Mouse (Mus musculus): Measurements from ENCODE around the gene Trpv4. TPM values are rescaled to one million over a fixed set of nuclear protein-coding genes. Genes with fewer than 3 reads are reported as not detected.

Trpv4 gene
- polyA plus RNA-seq, 1 experiment from 2014 or later: 0.39 TPM

DNA sequence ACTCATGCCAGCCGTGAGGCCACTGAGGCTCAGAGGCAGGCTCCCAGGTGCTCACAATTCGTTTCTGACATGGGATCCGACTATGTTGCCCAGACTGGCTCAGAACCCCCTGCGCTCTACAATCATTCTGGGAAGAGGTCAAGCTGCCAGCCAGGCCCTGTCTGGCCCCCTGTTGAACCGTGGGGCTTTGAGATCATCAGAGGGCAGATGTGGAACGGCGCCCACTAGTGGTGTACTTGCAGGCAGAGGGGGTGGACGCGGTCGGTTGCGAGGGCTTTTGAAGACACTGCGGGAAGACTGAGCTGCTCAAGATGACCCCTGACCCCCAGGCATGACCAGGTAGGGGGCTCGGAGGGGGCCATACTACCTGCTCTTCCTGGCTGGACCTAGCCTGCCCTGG, 14.9 kb upstream of the Trpv4 start:
- Histone ChIP-seq H3K27me3 (ENCODE audit: control insufficient read depth, insufficient read depth, low read length) (no peaks in the 10 kb centered on the region), H3K4me2 (ENCODE audit: low read depth, low read length) (no peak overlapping the region), H3K27ac (ENCODE audit: low read depth, low read length) (no peak overlapping the region), H3K4me1 (ENCODE audit: control insufficient read depth, insufficient read depth, low read length) (no peaks in the 10 kb centered on the region), H3K36me3 (ENCODE audit: control insufficient read depth, insufficient read depth, low read length) (peaks cover 11% of the 10 kb centered on the region), H3K4me3 (ENCODE audit: low read depth, low read length) (no peak overlapping the region), H3K9ac (replicated peaks; ENCODE audit: low read depth, low read length) (no peak overlapping the region), H3K9me3 (ENCODE audit: control insufficient read depth, low read length) (no peaks in the 10 kb centered on the region)
- WGBS: 89% methylated on average over 13 of the region's 13 CpGs
- no peak for ATAC-seq (ENCODE audit: low read depth)

DNA sequence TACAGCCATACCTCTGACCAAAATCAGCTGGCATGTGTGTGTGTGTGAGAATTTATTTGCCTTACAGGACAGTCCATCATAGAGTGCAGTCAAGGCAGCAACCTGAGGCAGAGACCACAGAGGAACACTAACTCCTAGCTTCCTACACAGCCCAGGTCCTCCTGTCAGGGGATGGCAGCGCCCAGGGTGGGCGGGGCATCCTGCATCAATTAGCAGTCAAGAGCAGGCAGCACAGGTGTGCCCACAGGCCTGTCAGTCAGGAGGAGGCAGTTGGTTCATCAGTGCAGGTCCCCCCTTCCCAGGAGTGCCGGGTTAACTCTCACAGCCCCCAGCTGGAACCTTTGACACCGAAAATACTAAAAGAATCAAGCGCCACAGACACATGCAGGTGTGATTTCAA, 10.8 kb upstream of the Trpv4 start:
- no peak overlapping the region for H3K27ac ChIP-seq (ENCODE audit: low read depth, low read length)
- H3K9me3 ChIP-seq (ENCODE audit: control insufficient read depth, low read length): no peaks in the 10 kb centered on the region
- no peaks in the 10 kb centered on the region; the same call in 1 of the 2 replicates for H3K4me1 ChIP-seq (ENCODE audit: control insufficient read depth, insufficient read depth, low read length)
- H3K4me2 ChIP-seq (ENCODE audit: low read depth, low read length): no peak overlapping the region
- H3K4me3 ChIP-seq (ENCODE audit: low read depth, low read length): no peak overlapping the region
- ATAC-seq (ENCODE audit: low read depth): no peak
- 93% methylated on average over 5 of the region's 5 CpGs for WGBS
- H3K27me3 ChIP-seq (ENCODE audit: control insufficient read depth, insufficient read depth, low read length): no peaks in the 10 kb centered on the region
- H3K9ac ChIP-seq (replicated peaks; ENCODE audit: low read depth, low read length): no peak overlapping the region
- H3K36me3 ChIP-seq (ENCODE audit: control insufficient read depth, insufficient read depth, low read length): peaks cover 5% of the 10 kb centered on the region; the same call in 1 of the 2 replicates

DNA sequence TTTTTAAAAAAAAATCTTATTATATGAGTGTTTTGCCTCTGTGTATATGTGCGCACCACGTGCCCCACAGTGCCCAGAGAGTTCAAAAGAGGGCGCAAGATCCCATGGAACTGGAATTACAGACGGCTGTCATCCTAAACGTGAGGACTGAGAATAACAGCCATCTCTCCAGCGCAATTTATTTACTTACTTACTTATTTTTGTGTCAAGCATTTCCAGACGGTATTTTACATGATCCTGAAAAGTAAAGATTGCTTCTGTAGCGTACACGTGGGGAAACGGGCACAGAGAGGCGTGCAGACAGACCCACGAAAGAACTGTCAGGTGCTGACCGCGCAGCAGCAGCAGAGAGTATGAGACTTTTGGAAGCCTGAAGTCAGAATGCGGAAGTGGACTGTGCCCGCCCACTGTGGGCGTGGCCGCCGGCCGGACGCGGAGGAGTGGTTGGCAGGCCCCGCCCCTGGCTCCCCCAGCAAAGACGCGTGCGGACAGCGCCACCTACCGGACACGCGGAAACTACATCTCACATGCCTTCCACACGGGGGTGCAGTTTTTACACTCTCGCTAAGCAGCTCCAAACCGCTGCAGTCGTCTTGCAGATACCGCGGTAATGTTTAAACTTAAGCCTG, 9.1 kb upstream of the Trpv4 start:
- peak; percentile 85 for ATAC-seq (ENCODE audit: low read depth)
- no peak overlapping the region for H3K27ac ChIP-seq (ENCODE audit: low read depth, low read length)

DNA sequence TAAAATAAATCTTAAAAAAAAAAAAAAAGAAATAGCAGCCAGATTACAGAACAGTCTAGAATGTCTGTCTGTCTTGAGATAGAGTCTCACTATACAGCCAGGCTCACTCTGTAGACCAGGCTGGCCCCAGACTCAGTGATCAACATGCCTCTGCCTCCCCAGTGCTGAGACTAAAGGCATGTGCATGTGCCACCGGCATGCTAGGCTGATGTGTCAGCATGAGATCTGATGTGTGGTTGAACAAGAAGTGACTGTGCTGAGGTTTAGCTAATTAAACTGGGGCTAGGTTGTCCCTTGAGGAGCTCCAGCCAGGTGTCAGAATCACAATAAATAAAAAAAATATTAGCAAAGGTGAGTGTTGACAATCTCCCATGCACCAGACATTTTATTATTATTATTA, 8.4 kb upstream of the Trpv4 start:
- no peak overlapping the region for H3K27ac ChIP-seq (ENCODE audit: low read depth, low read length)
- no peaks in the 10 kb centered on the region; the same call in 1 of the 2 replicates for H3K4me1 ChIP-seq (ENCODE audit: control insufficient read depth, insufficient read depth, low read length)
- no peaks in the 10 kb centered on the region for H3K27me3 ChIP-seq (ENCODE audit: control insufficient read depth, insufficient read depth, low read length)
- H3K4me2 ChIP-seq (ENCODE audit: low read depth, low read length): no peak overlapping the region
- H3K4me3 ChIP-seq (ENCODE audit: low read depth, low read length): no peak overlapping the region
- no peaks in the 10 kb centered on the region for H3K9me3 ChIP-seq (ENCODE audit: control insufficient read depth, low read length)
- ATAC-seq (ENCODE audit: low read depth): no peak
- no peak overlapping the region for H3K9ac ChIP-seq (replicated peaks; ENCODE audit: low read depth, low read length)
- 0 out of 2 replicates have a peak, but pooled peaks cover 5% of the 10 kb centered on the region for H3K36me3 ChIP-seq (ENCODE audit: control insufficient read depth, insufficient read depth, low read length)
- WGBS: 63% methylated on average over 1 of the region's 1 CpGs

More for the DNA sequence above, 9.1 kb upstream of the Trpv4 start:
- Histone ChIP-seq H3K9ac (replicated peaks; ENCODE audit: low read depth, low read length) (no peak overlapping the region), H3K36me3 (ENCODE audit: control insufficient read depth, insufficient read depth, low read length) (0 out of 2 replicates have a peak, but pooled peaks cover 5% of the 10 kb centered on the region), H3K4me2 (ENCODE audit: low read depth, low read length) (peak overlapping the region; percentile 57), H3K27me3 (ENCODE audit: control insufficient read depth, insufficient read depth, low read length) (no peaks in the 10 kb centered on the region), H3K4me1 (ENCODE audit: control insufficient read depth, insufficient read depth, low read length) (no peaks in the 10 kb centered on the region; the same call in 1 of the 2 replicates), H3K9me3 (ENCODE audit: control insufficient read depth, low read length) (no peaks in the 10 kb centered on the region), H3K4me3 (ENCODE audit: low read depth, low read length) (peak overlapping the region; percentile 18; the same call in 1 of the 2 replicates)
- 4% methylated on average over 36 of the region's 36 CpGs for whole genome bisulfite sequencing

DNA sequence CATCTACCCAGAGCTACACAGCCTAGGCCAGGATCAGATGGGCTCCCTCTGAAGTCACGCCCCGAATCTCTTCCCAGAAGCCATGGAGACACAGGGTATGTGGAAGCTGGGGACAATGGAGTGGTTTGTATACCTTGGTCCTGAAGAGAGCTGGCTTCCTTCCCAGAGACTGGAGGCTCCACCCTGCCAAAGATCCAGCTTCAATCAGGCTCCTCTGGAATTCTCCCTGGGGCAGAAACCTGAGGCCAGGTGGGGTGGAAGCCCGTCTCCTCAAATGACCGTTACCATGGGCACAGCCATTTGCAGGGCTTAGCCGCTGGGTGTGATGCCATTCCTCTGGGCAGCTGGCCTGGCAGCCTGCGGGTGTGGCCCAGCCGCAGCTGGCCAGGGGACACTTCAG, 6.5 kb upstream of the Trpv4 start:
- no peak overlapping the region for H3K27ac ChIP-seq (ENCODE audit: low read depth, low read length)
- ATAC-seq (ENCODE audit: low read depth): peak; percentile 26; the same call in 1 of the 2 replicates
- H3K9ac ChIP-seq (replicated peaks; ENCODE audit: low read depth, low read length): no peak overlapping the region
- no peaks in the 10 kb centered on the region for H3K36me3 ChIP-seq (ENCODE audit: control insufficient read depth, insufficient read depth, low read length)
- no peak overlapping the region for H3K4me3 ChIP-seq (ENCODE audit: low read depth, low read length)
- no peaks in the 10 kb centered on the region for H3K27me3 ChIP-seq (ENCODE audit: control insufficient read depth, insufficient read depth, low read length)
- no peak overlapping the region for H3K4me2 ChIP-seq (ENCODE audit: low read depth, low read length)
- no peaks in the 10 kb centered on the region; the same call in 1 of the 2 replicates for H3K4me1 ChIP-seq (ENCODE audit: control insufficient read depth, insufficient read depth, low read length)
- no peaks in the 10 kb centered on the region for H3K9me3 ChIP-seq (ENCODE audit: control insufficient read depth, low read length)
- WGBS: 74% methylated on average over 7 of the region's 7 CpGs

DNA sequence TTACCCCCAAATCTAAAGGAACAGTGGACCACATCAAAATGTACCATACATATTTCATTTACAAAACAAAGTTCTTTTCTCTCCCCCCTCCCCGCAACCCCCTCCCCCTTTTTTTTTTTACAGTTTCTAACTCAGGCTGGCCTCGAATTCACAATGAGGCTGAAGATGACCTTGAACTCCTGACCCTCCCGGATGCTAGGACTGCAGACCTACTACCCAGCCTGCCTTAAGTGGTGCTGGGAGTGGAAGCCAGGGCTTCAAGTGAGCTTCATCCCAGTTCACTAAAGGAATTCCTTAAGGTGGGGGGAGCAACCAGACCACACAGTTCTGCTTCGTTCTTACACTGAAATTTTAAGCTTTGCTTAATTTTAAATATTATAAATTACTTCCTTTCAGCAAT, 5.9 kb upstream of the Trpv4 start:
- no peaks in the 10 kb centered on the region for H3K9me3 ChIP-seq (ENCODE audit: control insufficient read depth, low read length)
- no peaks in the 10 kb centered on the region for H3K36me3 ChIP-seq (ENCODE audit: control insufficient read depth, insufficient read depth, low read length)
- ATAC-seq (ENCODE audit: low read depth): no peak
- H3K4me3 ChIP-seq (ENCODE audit: low read depth, low read length): no peak overlapping the region
- H3K9ac ChIP-seq (replicated peaks; ENCODE audit: low read depth, low read length): no peak overlapping the region
- WGBS: 89% methylated on average over 4 of the region's 4 CpGs
- no peaks in the 10 kb centered on the region for H3K27me3 ChIP-seq (ENCODE audit: control insufficient read depth, insufficient read depth, low read length)
- no peak overlapping the region for H3K4me2 ChIP-seq (ENCODE audit: low read depth, low read length)
- H3K4me1 ChIP-seq (ENCODE audit: control insufficient read depth, insufficient read depth, low read length): no peaks in the 10 kb centered on the region; the same call in 1 of the 2 replicates
- no peak overlapping the region for H3K27ac ChIP-seq (ENCODE audit: low read depth, low read length)

DNA sequence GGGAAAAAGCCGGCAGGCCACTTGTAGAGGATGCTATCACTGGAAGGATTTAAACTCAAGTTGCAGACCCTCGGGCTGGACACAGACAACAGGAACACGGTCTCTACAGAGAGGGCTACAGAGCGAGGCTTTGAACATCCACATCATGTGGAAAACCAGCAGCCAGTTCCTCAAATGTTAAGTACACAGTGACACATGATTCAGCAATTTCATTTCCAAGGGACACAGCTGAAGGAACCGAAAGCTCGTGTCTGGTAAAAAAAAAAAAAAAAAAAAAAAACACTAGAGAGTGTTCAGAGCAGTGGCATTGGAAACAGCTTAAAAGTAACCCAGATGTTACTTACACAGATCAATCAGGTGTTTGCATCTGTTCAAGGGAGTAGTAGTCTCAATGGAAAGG, 2.8 kb upstream of the Trpv4 start:
- H3K4me2 ChIP-seq (ENCODE audit: low read depth, low read length): no peak overlapping the region
- H3K27me3 ChIP-seq (ENCODE audit: control insufficient read depth, insufficient read depth, low read length): peaks cover 20% of the 10 kb centered on the region
- no peak for ATAC-seq (ENCODE audit: low read depth)
- H3K27ac ChIP-seq (ENCODE audit: low read depth, low read length): no peak overlapping the region
- 0 out of 2 replicates have a peak, but pooled peaks cover 6% of the 10 kb centered on the region for H3K4me1 ChIP-seq (ENCODE audit: control insufficient read depth, insufficient read depth, low read length)
- no peak overlapping the region for H3K4me3 ChIP-seq (ENCODE audit: low read depth, low read length)
- no peaks in the 10 kb centered on the region for H3K36me3 ChIP-seq (ENCODE audit: control insufficient read depth, insufficient read depth, low read length)
- H3K9ac ChIP-seq (replicated peaks; ENCODE audit: low read depth, low read length): no peak overlapping the region
- no peaks in the 10 kb centered on the region for H3K9me3 ChIP-seq (ENCODE audit: control insufficient read depth, low read length)
- 70% methylated on average over 6 of the region's 6 CpGs for WGBS

DNA sequence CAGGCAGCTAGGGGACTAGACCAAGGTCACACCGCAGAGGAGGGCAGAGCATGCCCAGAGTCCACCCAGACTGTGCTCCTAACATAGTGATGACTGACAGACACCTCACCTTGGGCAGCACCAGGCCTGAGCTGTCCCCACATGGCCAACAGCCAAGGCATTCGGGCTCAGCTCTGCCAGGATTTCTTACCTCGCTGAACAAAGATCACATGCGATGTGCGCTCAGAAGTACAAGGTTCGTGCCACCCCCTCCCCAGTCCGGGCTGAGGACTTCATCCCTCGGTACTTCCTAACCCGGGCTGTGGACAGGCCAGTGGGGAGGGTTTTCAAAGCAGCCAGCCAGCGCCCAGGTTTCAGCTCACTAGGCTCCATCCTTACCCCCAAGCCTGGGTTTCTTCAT, 795 bp downstream of the Trpv4 start:
- Histone ChIP-seq H3K27ac (ENCODE audit: low read depth, low read length) (no peak overlapping the region), H3K36me3 (ENCODE audit: control insufficient read depth, insufficient read depth, low read length) (no peaks in the 10 kb centered on the region), H3K27me3 (ENCODE audit: control insufficient read depth, insufficient read depth, low read length) (peaks cover 25% of the 10 kb centered on the region), H3K9me3 (ENCODE audit: control insufficient read depth, low read length) (no peaks in the 10 kb centered on the region), H3K4me1 (ENCODE audit: control insufficient read depth, insufficient read depth, low read length) (0 out of 2 replicates have a peak, but pooled peaks cover 6% of the 10 kb centered on the region), H3K9ac (replicated peaks; ENCODE audit: low read depth, low read length) (no peak overlapping the region), H3K4me3 (ENCODE audit: low read depth, low read length) (no peak overlapping the region; the same call in 1 of the 2 replicates), H3K4me2 (ENCODE audit: low read depth, low read length) (no peak overlapping the region)
- ATAC-seq (ENCODE audit: low read depth): no peak
- 31% methylated on average over 10 of the region's 10 CpGs for WGBS

DNA sequence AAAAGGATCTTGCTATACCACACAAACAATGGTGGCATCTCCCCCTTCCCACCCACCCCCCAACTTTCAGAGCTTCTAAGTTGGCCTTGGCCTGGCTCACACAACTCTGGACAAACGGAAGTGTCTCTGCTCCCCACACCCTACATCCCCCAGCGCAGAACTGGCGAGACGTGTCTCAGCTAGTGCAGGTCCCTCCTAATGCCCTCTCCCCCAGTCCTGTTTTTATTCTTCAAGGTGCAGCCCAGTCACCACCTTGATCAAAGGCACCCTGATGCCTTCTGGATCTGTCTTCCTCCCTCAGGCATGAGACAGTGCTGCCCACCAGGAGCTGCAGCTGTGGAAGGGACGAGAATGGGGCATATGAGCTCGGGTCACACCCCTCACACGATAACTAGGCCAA, 1.9 kb downstream of the Trpv4 start:
- H3K36me3 ChIP-seq (ENCODE audit: control insufficient read depth, insufficient read depth, low read length): no peaks in the 10 kb centered on the region
- WGBS: 77% methylated on average over 7 of the region's 7 CpGs
- no peaks in the 10 kb centered on the region for H3K9me3 ChIP-seq (ENCODE audit: control insufficient read depth, low read length)
- H3K4me2 ChIP-seq (ENCODE audit: low read depth, low read length): no peak overlapping the region
- 0 out of 2 replicates have a peak, but pooled peaks cover 6% of the 10 kb centered on the region for H3K4me1 ChIP-seq (ENCODE audit: control insufficient read depth, insufficient read depth, low read length)
- no peak overlapping the region for H3K4me3 ChIP-seq (ENCODE audit: low read depth, low read length)
- no peak overlapping the region for H3K27ac ChIP-seq (ENCODE audit: low read depth, low read length)
- H3K9ac ChIP-seq (replicated peaks; ENCODE audit: low read depth, low read length): no peak overlapping the region
- no peak for ATAC-seq (ENCODE audit: low read depth)
- H3K27me3 ChIP-seq (ENCODE audit: control insufficient read depth, insufficient read depth, low read length): peaks cover 25% of the 10 kb centered on the region
